Mouse (Mus musculus): Measurements from ENCODE around the gene Rnf19b. TPM values are rescaled to one million over a fixed set of nuclear protein-coding genes. Genes with fewer than 3 reads are reported as not detected.

Rnf19b gene
- polyA plus RNA-seq, 1 experiment from 2014 or later = 36.3 TPM

GRCm38 (mm10) chr4:129059922-129060321 is 1.9 kb downstream of the Rnf19b start:
- WGBS = 65% methylated on average over 4 of the region's 4 CpGs
- H3K4me3 ChIP-seq (ENCODE audit: low read depth, low read length) = peak overlapping the region; percentile 90
- no peak for ATAC-seq (ENCODE audit: low read depth)
- peaks cover 13% of the 10 kb centered on the region for H3K4me1 ChIP-seq (ENCODE audit: control insufficient read depth, insufficient read depth, low read length)
- H3K27ac ChIP-seq (ENCODE audit: low read depth, low read length) = no peak overlapping the region
- H3K9ac ChIP-seq (replicated peaks; ENCODE audit: low read depth, low read length) = no peak overlapping the region
- H3K27me3 ChIP-seq (ENCODE audit: control insufficient read depth, insufficient read depth, low read length) = no peaks in the 10 kb centered on the region
- peak overlapping the region; percentile 68 for H3K4me2 ChIP-seq (ENCODE audit: low read depth, low read length)
- H3K36me3 ChIP-seq (ENCODE audit: control insufficient read depth, insufficient read depth, low read length) = no peaks in the 10 kb centered on the region
- H3K9me3 ChIP-seq (ENCODE audit: control insufficient read depth, low read length) = no peaks in the 10 kb centered on the region

DNA sequence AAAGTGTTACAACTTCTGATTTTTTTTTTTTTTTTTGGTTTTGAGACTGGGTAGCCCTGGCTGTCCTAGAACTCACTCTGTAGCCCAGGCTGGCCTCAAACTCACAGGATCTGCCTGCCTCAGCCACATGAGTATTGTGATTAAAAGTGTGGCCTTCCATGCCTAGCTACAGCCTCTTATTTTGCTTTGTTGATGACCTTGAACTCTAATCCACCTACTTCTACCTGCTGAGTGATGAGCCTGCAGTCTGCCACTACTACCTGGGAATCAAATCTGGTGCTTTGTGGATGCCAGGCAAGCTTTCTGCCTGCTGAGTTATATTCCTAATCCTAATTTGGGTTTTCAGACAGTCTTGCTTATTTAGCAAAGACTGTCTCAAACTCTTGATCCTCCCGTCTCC is 3.4 kb downstream of the Rnf19b start:
- no peak for ATAC-seq (ENCODE audit: low read depth)
- no peak overlapping the region for H3K9ac ChIP-seq (replicated peaks; ENCODE audit: low read depth, low read length)
- WGBS = 100% methylated on average over 1 of the region's 1 CpGs
- H3K36me3 ChIP-seq (ENCODE audit: control insufficient read depth, insufficient read depth, low read length) = no peaks in the 10 kb centered on the region
- H3K4me3 ChIP-seq (ENCODE audit: low read depth, low read length) = no peak overlapping the region
- H3K27me3 ChIP-seq (ENCODE audit: control insufficient read depth, insufficient read depth, low read length) = no peaks in the 10 kb centered on the region
- H3K4me1 ChIP-seq (ENCODE audit: control insufficient read depth, insufficient read depth, low read length) = peaks cover 13% of the 10 kb centered on the region
- H3K4me2 ChIP-seq (ENCODE audit: low read depth, low read length) = no peak overlapping the region
- H3K9me3 ChIP-seq (ENCODE audit: control insufficient read depth, low read length) = no peaks in the 10 kb centered on the region
- no peak overlapping the region for H3K27ac ChIP-seq (ENCODE audit: low read depth, low read length)

GRCm38 (mm10) chr4:129062281-129063075 is 4.4 kb downstream of the Rnf19b start:
- ATAC-seq (ENCODE audit: low read depth) = no peak
- Histone ChIP-seq H3K27ac (ENCODE audit: low read depth, low read length) (no peak overlapping the region), H3K36me3 (ENCODE audit: control insufficient read depth, insufficient read depth, low read length) (no peaks in the 10 kb centered on the region), H3K4me1 (ENCODE audit: control insufficient read depth, insufficient read depth, low read length) (peaks cover 13% of the 10 kb centered on the region), H3K9me3 (ENCODE audit: control insufficient read depth, low read length) (no peaks in the 10 kb centered on the region), H3K27me3 (ENCODE audit: control insufficient read depth, insufficient read depth, low read length) (no peaks in the 10 kb centered on the region), H3K4me2 (ENCODE audit: low read depth, low read length) (no peak overlapping the region), H3K9ac (replicated peaks; ENCODE audit: low read depth, low read length) (no peak overlapping the region), H3K4me3 (ENCODE audit: low read depth, low read length) (no peak overlapping the region)
- WGBS = 78% methylated on average over 3 of the region's 3 CpGs

- ATAC-seq (ENCODE audit: low read depth) = no peak
- Histone ChIP-seq H3K4me2 (ENCODE audit: low read depth, low read length) (no peak overlapping the region), H3K27me3 (ENCODE audit: control insufficient read depth, insufficient read depth, low read length) (no peaks in the 10 kb centered on the region), H3K4me1 (ENCODE audit: control insufficient read depth, insufficient read depth, low read length) (0 out of 2 replicates have a peak, but pooled peaks cover 1% of the 10 kb centered on the region), H3K36me3 (ENCODE audit: control insufficient read depth, insufficient read depth, low read length) (no peaks in the 10 kb centered on the region), H3K4me3 (ENCODE audit: low read depth, low read length) (no peak overlapping the region), H3K9me3 (ENCODE audit: control insufficient read depth, low read length) (no peaks in the 10 kb centered on the region), H3K27ac (ENCODE audit: low read depth, low read length) (no peak overlapping the region), H3K9ac (replicated peaks; ENCODE audit: low read depth, low read length) (no peak overlapping the region)
Measured at GRCm38 (mm10) chr4:129065688-129066236, 7.7 kb downstream of the Rnf19b start.

DNA sequence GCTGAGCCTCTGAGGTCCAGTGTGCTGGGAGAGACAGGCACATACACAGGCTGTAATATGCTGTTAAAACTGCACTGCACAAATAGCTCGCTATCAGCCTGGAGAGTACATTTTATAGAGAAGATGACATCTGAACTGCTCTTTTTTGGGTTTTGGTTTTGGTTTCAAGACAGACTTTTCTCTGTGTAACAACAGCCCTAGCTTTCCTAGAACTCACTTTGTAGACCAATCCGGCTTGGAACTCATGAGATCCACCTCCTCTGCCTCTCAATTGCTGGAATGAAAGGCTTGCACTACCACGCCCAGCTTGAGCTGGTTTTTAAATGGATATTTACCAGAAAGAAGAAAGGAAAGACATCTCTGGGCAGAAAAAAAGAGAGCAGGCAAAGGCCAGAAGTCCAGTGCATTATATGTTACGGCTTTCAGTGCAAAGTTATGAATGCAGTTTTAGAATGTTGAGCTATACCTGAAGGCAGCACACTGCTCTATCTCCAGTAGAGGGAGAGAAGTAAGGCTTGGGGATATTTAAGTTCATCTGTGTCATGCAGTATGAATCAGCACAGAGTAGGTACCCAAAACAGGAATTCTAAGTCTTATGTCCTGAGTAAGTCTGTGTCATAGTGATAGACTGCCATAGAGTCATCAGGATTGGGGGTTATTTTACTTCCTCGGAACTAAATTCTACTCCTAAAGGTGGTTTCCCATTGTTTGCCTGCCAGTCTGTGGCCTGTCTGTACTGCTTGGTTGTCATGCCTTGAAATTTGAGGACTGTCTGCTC is 9.8 kb downstream of the Rnf19b start:
- Histone ChIP-seq H3K9ac (replicated peaks; ENCODE audit: low read depth, low read length) (no peak overlapping the region), H3K4me3 (ENCODE audit: low read depth, low read length) (no peak overlapping the region), H3K4me1 (ENCODE audit: control insufficient read depth, insufficient read depth, low read length) (no peaks in the 10 kb centered on the region), H3K27me3 (ENCODE audit: control insufficient read depth, insufficient read depth, low read length) (no peaks in the 10 kb centered on the region), H3K4me2 (ENCODE audit: low read depth, low read length) (no peak overlapping the region), H3K27ac (ENCODE audit: low read depth, low read length) (no peak overlapping the region), H3K9me3 (ENCODE audit: control insufficient read depth, low read length) (no peaks in the 10 kb centered on the region), H3K36me3 (ENCODE audit: control insufficient read depth, insufficient read depth, low read length) (no peaks in the 10 kb centered on the region)
- WGBS = 90% methylated on average over 5 of the region's 5 CpGs
- no peak for ATAC-seq (ENCODE audit: low read depth)

GRCm38 (mm10) chr4:129068848-129069247 is 10.8 kb downstream of the Rnf19b start:
- no peak overlapping the region for H3K9ac ChIP-seq (replicated peaks; ENCODE audit: low read depth, low read length)
- H3K4me2 ChIP-seq (ENCODE audit: low read depth, low read length) = no peak overlapping the region
- no peak overlapping the region for H3K27ac ChIP-seq (ENCODE audit: low read depth, low read length)
- 98% methylated on average over 4 of the region's 4 CpGs for WGBS
- H3K4me1 ChIP-seq (ENCODE audit: control insufficient read depth, insufficient read depth, low read length) = no peaks in the 10 kb centered on the region
- no peak overlapping the region for H3K4me3 ChIP-seq (ENCODE audit: low read depth, low read length)
- no peaks in the 10 kb centered on the region for H3K9me3 ChIP-seq (ENCODE audit: control insufficient read depth, low read length)
- no peak for ATAC-seq (ENCODE audit: low read depth)
- H3K36me3 ChIP-seq (ENCODE audit: control insufficient read depth, insufficient read depth, low read length) = no peaks in the 10 kb centered on the region
- H3K27me3 ChIP-seq (ENCODE audit: control insufficient read depth, insufficient read depth, low read length) = no peaks in the 10 kb centered on the region

- Histone ChIP-seq H3K4me1 (ENCODE audit: control insufficient read depth, insufficient read depth, low read length) (no peaks in the 10 kb centered on the region), H3K4me2 (ENCODE audit: low read depth, low read length) (no peak overlapping the region), H3K9me3 (ENCODE audit: control insufficient read depth, low read length) (no peaks in the 10 kb centered on the region), H3K27ac (ENCODE audit: low read depth, low read length) (no peak overlapping the region), H3K36me3 (ENCODE audit: control insufficient read depth, insufficient read depth, low read length) (peaks cover 48% of the 10 kb centered on the region), H3K4me3 (ENCODE audit: low read depth, low read length) (no peak overlapping the region), H3K9ac (replicated peaks; ENCODE audit: low read depth, low read length) (no peak overlapping the region), H3K27me3 (ENCODE audit: control insufficient read depth, insufficient read depth, low read length) (no peaks in the 10 kb centered on the region)
- no peak for ATAC-seq (ENCODE audit: low read depth)
- WGBS = 96% methylated on average over 9 of the region's 9 CpGs
Measured at GRCm38 (mm10) chr4:129079126-129079525, 21.1 kb downstream of the Rnf19b start.

DNA sequence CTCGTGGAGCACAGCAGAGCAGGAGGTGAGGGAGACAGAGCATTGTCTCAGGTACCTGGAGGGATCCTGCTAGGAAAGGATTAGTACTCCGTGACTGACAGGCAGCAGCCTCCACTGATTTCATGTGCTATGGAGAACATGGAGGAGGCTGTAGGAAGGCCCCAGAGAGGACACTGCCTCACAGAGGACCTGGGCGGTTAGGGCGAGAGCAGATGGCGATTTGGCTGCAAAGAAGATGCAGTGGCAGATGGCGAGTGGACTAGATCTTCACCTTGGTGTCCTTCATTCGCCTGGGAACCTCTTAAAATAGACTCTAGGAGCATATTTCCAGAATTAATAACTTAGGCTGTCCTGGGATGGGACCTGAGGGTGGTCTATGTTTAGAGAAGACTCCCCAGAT is 23.0 kb downstream of the Rnf19b start:
- Histone ChIP-seq H3K4me1 (ENCODE audit: control insufficient read depth, insufficient read depth, low read length) (no peaks in the 10 kb centered on the region), H3K36me3 (ENCODE audit: control insufficient read depth, insufficient read depth, low read length) (peaks cover 40% of the 10 kb centered on the region), H3K27ac (ENCODE audit: low read depth, low read length) (no peak overlapping the region), H3K4me2 (ENCODE audit: low read depth, low read length) (no peak overlapping the region), H3K9me3 (ENCODE audit: control insufficient read depth, low read length) (no peaks in the 10 kb centered on the region), H3K27me3 (ENCODE audit: control insufficient read depth, insufficient read depth, low read length) (no peaks in the 10 kb centered on the region), H3K4me3 (ENCODE audit: low read depth, low read length) (no peak overlapping the region), H3K9ac (replicated peaks; ENCODE audit: low read depth, low read length) (no peak overlapping the region)
- ATAC-seq (ENCODE audit: low read depth) = no peak
- 82% methylated on average over 7 of the region's 7 CpGs for WGBS

DNA sequence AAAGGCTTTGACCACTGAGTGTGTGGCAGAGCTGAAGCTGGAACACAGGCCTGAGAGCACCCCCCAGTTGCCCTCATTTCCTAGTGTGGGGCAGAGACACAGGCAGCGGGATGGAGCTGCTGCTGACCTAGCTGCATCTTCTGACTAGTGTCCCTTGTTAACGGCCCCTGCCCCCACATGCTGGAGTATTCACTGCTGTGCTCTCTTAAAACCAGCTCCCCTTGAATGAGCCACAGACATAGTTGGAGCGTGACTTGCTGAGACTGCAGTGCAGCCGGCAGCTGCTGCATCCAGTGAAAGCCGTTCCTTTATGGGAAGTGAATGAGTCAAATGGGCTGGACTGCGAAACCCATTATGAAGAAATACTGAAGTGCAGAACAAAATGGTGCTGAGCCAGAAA is 23.4 kb downstream of the Rnf19b start:
- H3K27ac ChIP-seq (ENCODE audit: low read depth, low read length) = peak overlapping the region; percentile 48
- H3K36me3 ChIP-seq (ENCODE audit: control insufficient read depth, insufficient read depth, low read length) = peaks cover 38% of the 10 kb centered on the region
- ATAC-seq (ENCODE audit: low read depth) = no peak
- WGBS = 57% methylated on average over 6 of the region's 6 CpGs
- H3K4me2 ChIP-seq (ENCODE audit: low read depth, low read length) = no peak overlapping the region
- H3K9me3 ChIP-seq (ENCODE audit: control insufficient read depth, low read length) = no peaks in the 10 kb centered on the region
- no peaks in the 10 kb centered on the region for H3K4me1 ChIP-seq (ENCODE audit: control insufficient read depth, insufficient read depth, low read length)
- H3K4me3 ChIP-seq (ENCODE audit: low read depth, low read length) = no peak overlapping the region
- H3K9ac ChIP-seq (replicated peaks; ENCODE audit: low read depth, low read length) = no peak overlapping the region
- H3K27me3 ChIP-seq (ENCODE audit: control insufficient read depth, insufficient read depth, low read length) = no peaks in the 10 kb centered on the region

Measured in neural tube, embryonic 14.5 days (tissue).